Mouse (Mus musculus) urinary bladder, postnatal 14 days (tissue): ENCODE data around the gene Sbf2.
"Not testable (repeated sequence)": the region's sequence is repeated elsewhere in the genome, so short reads cannot be mapped to it uniquely, and the experiment has no call there.

Source experiments
- DNase-seq: peaks from one replicate; pipeline ENCODE4 v3.0.0; 2021; ENCODE audit warnings: low spot score

Sbf2 gene

DNA sequence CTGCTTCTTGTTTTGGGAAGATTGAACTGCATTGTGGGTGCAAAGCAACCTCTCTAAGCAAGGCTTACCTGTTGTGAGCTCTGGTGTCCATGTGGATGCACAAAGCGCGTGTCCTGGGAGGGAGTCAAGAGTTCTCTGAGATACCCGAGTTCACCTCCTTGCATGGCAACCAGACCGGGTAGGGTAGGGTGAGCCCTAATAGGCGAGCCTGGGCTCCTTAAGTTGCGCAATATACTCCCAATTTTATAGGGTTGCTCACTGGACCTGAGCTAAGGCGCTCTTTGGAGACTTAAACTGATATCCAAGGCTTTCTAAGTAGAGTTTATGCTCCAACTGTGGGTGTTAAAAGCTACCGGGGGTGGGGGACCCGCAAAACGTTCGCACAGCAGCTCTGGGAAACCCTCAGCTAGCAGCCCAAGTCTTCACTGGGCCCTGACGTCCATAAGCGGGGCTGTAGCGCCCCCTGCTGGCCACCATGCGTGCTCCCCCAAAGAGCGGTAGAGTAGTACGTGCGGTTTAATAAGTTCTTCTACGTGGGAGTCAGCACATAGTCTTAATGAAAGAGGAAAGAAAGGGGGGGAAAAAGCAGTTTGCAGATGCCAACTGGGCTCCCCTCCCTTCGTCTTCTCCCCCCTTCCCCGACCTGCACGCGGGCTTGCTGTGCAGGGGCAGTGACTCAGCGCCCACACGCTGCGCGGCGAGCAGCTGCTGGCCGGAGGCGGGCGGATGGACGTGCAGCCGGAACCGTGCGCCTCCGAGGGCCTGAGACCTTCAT is 15.4 kb upstream of the Sbf2 start:
- DNase-seq: peak; percentile 84

DNA sequence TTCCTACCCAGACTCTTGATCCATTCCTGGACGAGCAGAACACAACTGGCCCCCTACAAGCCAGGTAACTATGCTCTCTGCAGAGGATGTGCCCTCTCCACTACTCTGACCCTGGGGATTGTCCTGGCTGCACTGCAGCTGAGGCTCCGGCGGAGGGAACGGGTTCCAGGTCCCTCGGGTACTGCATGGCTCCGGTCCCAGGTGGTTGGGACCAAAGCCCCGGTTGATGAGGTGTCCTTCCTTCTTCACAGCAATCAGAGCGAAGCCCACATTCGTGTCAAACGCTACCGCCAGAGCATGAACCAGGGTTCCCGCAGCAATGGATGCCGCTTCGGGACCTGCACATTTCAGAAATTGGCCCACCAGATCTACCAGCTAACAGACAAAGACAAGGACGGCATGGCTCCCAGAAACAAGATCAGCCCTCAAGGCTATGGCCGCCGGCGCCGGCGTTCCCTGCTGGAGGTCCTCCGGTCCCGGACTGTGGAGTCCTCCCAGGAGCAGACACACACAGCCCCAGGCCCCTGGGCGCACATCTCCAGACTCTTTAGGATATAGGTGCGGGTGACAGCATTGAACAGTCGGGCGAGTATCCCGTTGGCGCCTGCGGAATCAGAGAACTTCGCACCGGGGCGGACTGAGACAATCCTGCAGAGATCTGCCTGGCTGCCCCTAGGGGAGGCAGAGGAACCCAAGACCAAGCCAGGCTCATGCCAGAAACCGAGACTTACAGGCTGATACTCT is 14.1 kb upstream of the Sbf2 start:
- DNase-seq: peak; percentile 31

DNA sequence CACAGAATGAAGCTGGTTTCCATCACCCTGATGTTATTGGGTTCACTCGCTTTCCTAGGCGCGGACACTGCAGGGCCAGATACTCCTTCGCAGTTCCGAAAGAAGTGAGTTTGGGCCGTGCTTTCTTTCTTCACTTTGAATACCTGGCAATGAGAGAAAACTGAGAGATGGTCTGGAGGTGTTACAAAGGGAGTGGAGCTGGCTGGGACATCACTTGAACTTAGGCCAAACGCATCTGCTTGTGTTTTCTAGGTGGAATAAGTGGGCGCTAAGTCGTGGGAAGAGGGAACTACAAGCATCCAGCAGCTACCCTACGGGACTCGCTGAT is 13.5 kb upstream of the Sbf2 start:
- DNase-seq: no peak

DNA sequence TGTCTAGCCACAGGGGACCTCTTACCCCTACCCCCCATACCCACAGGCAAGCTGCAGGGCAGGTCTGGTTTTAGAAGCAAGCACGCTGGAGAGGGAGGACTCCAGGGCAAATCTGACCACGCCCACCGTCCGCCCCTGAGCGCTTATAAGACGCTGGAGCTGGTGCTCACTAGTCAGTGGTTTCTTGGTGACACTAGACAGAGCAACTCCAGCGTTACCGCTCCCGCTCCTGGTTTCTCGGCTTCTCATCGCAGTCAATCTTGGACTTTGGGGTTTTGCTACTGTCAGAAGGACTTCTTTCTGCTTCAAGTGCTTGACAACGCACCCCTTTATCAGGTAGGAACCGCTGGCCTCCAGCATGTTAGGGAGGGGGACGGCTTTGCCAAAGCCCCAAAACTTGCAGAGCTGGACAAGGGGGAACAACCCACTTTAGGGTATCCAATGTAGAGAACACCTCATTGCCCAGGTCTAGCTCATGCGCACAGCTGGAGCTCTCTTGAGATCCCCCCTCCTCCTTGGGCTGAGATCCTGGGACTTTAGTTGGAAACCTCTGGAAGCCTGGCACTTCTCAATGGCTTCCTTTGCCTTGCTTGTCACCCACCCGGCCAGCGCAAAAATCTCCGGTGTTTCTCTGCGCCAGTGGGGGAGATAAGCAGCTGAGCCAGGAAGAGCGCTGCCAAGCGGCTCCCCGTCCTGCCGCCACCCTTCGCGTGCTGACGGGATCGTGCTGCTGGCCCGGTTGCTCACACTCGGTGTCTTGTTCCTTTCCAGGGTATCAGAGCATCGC is 13.0 kb upstream of the Sbf2 start, which contains the start of gene Adm:
Adm (plus strand) TSS at position 176 of the 787 bp plus-strand sequence.
- peak; percentile 94 for DNase-seq

DNA sequence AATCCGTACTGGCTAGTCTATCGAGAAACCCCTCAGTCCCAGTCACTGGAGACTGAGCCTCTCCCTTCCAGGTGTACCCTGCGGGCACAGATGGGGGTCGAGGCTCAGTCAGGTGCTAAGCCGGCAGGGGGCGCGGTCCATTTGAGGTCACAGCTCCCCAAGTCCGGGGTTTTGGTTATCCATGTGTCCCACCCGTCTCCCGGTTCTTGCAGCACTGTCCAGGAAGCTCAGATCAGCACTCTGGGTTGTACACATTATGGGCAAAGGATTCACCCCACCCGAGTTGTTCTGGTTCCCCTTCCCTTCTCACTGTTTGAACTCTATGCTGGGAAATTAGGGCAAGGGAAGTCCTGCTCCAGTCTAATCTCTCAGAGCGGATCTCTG is 12.4 kb upstream of the Sbf2 start:
- DNase-seq: peak; percentile 26

DNA sequence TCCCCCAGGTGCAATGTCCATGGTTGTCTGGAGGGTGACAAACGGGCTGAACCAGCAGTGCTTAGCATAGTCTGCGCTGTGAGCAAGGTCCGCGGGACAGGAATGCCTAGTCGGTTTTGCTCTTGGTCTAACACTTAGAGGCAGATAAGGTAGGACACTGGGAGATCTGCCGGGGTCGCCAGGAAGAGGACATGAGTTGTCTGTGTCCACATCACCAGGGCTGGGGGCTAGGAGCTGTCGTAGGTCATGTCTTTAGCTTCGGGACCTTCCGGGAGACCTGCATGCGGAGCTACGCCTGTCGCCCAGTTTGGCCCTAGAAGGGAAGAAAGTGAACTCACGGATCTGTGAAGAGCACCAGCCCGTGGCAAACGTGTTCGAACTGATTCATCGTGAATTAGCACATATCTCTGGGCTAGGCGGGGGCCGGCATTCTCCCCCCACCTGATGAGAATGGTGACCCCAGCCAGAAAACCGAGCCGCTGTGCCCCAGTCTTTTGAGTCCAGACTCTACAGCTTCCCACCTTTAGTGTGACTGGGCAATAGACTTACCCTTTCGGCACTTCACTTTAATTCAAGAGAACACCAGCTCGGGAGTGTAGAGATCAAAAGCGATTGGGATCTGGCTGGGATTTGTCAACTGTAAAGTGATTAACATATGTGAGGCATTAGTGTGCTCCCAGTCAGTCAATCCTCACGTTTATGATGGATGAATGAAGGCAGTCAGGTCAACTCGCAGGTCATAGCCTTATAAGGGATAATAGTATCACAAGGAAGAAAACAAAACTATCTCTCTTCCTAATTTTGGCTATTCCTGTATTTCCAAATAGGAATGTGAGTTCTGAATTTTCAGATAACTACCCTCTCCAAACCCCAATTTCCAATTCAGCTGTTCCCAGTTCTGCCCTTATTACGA is 11.7 kb upstream of the Sbf2 start:
- no peak for DNase-seq

DNA sequence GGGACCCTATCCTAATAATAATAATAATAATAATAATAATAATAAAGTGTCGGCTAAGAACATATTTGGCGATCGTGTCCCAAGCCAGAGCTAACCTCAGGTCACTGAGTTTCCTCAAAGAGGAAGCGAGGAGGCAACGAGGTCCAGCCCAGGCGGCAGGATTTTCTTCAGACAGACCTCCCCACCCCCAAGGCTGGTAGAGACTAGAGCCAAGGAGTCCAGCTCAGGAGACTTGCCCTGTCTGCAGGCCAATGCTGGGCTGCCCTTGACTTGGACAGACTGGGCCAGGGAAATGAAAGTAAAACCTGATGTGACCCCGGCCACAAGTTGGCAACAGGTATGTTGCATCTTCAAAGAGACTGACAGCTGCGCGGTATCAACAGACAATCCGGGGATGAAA is 10.8 kb upstream of the Sbf2 start:
- no peak for DNase-seq

DNA sequence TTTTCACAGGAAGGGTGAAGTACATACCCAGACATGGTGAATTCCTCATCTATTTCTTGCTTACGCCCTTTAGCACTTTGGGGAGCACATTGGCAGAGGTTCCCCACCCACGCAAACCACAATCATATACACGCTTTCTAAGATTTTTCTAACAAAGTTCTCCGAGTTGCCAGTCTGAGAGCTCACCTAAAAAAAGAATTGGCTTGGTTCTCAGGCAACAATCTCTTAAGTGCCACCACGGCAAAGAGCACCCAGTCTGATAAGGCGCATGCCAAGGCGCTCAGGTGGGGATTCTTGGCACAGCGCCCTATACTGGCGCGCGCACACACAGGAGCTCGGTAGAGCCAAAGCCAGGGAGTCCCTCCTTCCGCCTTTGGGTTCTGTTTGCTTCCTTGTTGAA is 10.2 kb upstream of the Sbf2 start:
- DNase-seq: no peak

DNA sequence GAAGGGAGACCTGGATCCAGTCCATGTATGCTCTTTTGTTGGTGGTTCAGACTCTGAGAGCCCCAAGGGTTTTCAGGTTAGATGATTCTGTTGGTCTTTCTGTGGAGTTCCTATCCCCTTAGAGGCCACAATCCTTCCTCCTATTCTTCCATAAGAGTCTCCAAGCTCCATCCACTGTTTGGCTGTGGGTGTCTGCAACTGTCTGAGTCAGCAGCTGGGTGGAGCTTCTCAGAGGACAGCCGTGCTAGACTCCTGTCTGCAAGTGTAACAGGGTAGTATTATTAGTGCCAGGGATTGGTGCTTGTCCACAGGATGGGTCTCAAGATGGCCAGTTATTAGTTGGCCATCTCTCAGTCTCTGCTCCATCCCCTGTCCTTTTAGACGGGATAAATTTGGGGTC is 9.3 kb upstream of the Sbf2 start:
- no peak for DNase-seq

DNA sequence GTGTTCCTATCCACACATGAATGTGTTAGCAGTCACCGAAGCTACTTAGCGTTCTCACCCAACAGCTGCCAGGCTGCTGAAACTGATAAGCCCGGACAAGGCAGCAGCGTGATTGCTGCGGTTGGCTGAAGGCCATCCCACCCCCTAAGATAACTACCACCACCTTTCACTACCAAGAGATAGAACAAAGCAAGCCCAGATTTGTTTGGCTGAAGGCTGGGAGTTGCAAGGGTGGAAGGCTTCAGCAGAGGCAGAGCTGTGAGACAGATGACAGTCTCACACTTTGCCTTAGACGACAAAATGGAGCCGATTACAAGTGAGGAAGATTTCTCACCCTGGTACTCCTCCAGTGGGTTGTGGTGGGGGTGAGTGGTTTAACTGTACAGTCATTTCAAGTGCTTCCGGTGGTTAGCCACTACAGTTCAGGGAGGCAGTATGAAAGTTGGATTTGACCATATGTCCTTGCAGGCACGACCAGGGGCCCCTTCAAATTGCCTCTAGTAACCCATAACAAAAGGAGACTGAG is 4.4 kb upstream of the Sbf2 start:
- no peak for DNase-seq

DNA sequence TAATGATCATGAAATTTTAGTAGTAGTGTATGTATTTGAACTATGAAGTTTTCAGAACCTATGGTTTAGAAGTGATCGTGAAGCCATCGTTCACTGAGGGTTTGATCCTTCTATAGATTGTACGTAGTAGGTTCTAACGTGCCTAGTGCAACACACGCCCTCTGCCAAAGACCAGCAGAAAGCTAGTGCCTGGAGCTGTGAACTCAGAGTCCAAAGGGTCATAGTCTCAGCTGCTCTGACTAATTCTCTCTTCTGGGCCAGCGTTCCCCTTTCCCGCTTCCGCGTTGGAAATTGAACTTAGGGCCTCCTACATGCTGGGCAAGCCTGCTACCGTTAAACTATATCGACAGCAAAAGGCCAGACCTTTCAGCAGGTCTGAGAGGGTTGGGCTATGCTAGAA is 1.1 kb upstream of the Sbf2 start:
- no peak for DNase-seq

DNA sequence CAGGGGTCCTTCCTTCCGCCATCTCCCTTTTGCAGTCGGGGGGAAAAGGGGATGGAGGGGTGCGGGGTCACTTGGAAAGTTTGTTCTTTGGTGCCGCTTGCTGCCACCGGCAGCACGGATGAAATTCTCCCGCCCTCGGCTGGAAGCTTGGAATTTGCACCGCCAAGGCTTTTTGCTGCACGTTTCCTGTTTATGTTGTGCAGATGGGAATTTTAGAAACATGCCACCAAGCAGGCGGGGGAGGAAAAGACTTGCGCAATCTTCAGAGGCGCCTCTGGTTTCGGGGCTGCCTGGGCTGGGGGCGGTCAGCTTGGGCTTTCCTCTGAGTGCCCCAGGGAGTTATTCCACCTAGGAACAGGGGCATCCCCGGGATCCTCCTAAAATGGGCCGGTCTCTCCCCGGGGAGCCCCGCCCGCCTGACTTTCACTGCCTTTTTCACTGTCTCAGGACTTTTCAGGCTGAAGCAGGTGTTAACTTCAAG is 469 bp upstream of the Sbf2 start:
- DNase-seq: peak; percentile 71

DNA sequence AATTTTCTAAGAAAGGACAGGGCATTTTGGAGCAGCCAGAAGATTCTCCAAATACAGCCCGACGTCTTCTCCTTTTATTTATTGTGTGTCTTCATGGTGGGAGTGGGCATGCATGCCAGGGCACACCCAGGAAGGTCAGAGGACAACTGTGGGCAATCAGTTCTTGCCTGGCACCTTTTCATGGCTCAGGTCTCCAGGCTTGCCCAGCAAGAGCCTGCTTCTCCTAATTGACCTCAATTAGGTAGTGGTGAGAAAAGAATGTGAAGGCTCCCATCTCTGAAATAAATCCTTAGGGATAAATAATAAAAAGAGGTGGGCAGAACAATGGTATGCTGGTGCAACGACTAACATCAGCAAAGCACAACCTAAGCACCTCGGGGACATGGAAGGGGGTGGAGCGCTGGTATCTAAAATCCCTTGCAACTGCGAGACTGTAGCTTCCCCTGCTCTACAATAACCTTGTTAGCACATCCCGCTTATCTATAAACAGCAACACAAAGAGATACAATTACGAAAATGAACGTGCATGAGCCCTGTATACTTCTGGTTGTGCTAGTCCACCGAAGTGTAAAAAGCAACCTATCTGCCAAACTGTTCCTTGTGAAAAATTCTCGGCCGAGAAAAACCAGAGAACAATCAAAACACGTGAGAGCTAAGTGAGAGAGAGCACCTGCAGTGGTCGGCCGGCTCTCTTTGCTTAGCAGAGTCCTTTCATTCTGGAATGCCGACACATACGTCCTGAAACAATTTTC is 1.2 kb downstream of the Sbf2 start:
- no peak for DNase-seq

DNA sequence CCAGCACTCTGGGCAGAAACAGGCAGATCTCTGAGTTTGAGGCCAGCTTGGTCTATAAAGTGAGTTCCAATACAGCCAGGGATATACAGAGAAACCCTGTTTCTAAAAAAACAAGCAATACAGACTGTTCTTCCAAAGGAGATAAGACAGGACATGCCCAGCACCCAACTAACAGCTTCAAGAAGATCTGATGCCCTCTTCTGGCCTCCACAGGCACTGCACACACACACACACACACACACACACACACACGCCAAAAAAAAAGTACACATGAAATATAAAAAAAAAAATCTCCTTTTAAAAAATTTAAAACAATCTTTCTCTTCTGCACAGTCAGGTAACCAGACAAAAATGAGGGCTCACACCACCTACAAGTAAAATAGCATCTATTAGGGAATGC is 7.8 kb downstream of the Sbf2 start:
- no peak for DNase-seq

DNA sequence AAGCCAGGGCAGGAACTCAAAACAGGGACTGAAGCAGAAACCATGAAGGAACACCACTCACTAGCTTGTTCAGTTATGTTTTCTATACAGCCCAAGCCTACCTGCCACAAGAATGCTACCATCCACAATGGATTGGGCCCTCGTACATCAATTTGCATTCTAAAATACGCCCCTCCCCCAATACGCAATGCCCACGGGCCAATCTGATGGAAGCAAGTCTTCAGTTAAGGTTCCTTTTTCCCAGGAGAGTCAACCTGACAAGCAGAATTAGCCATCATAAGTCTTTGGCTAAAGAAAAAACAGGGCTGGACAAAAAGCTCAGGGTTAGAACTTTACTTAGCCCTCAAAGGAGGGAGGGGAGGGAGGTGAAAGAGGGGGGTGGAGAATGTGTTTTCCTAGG is 9.2 kb downstream of the Sbf2 start:
- no peak for DNase-seq

DNA sequence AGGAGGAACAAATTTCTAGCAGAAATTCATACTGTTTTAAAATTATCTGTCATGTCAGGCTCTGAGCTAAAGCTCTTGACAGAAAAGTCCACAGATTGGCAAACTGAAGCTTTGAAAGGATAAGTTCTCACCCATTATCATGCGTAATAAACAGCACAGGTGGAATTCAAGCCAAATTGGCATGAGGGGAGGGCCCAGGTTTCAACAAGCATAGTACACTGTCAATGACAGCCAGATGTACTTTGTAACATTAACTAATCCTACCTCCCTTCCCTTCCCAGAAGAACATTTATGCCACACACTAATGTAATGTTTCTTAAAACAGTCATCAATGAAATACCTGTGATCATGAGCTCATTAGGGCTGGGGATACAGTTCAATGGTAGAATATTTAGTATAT is 17.6 kb downstream of the Sbf2 start:
- no peak for DNase-seq

DNA sequence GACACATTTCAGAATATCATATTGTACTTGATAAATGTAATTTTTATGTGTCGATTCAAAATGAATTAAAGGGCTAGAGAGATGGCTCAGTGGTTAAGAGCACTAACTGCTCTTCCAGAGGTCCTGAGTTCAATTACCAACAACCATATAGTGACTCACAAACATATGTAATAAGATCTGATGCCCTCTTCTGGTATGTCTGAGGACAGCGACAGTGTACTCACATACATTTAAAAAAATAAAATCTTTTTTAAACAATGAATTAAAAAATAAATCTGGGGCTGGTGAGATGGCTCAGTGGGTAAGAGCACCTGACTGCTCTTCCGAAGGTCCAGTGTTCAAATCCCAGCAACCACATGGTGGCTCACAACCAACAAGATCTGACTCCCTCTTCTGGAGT is 20.7 kb downstream of the Sbf2 start:
- not testable (repeated sequence) for DNase-seq

DNA sequence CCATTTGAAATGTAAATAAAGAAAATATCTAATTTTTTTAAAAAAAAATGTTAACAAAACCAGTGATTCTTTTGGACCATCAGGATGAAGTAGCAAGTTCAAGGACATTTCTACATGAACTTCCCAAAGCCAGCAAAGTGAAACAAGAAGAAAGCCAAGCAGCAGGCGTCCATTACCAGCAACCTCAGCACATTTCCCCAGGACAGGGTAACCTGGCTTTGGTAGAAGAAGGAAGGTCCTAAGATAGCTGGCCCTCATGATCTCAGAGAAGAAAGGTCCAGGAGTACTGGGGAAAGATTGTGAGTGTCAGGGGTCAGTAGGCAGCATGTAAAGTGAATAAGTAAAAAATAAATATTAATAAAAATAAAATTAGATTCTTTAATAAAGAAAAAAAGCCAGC is 27.0 kb downstream of the Sbf2 start:
- DNase-seq: no peak

DNA sequence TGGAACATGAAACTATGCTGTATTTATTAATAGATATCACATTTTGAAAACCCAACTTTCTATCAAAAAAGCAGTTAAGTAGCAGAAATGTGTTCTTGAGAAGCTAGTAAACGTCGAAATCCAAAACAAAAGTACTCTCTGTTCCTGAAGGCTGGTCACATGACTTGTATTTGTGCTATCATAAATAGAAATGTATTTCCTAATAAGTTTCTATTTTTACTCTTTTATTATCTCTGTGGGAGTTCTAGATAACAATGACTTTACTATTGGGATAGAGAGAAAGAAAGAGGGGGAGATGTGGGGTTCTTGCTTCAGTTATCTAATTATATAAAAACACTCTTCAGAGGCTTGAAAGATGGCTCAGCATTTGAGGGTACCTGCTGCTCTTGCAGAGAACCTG is 29.5 kb downstream of the Sbf2 start:
- DNase-seq: no peak

DNA sequence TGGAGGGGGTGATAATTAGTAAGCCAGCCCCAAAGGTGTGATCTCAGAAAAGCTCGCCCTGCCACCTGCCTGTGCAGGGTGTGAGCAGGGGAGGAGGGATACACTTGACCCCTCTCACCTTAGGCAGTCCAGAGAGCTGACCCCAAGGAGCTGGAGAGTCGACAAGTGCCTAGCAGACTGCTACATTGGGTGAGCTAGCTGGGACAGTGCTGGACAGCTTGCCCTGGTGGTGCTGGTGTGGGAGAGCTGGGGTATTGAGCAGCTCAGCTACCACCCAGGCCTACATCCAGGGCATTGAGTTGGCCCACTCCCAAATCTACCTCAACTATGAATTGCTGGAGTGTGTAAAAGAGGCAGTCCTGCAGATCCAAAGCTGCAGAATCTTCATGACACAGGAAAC is 30.6 kb downstream of the Sbf2 start:
- DNase-seq: no peak

DNA sequence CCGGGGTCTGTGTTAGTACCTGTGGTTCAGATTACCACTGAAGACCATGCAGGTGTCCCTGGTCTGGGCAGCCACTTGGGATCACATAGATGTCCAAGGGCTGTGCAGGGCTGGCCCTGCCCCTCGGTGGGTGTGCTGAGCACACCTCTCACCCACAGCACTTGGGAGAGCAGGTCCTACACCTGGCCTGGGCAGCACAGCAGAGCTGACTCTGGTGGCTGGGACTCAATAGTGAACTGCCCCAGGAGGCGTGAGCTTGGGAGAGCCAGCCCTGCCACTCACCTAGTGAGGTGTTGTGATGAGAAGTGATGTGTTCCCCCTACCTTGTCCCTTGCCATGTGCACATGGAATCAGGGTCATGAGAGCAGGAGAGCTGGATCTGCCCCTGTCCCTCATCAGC is 31.0 kb downstream of the Sbf2 start:
- DNase-seq: no peak
